In the genomic region with DNA sequence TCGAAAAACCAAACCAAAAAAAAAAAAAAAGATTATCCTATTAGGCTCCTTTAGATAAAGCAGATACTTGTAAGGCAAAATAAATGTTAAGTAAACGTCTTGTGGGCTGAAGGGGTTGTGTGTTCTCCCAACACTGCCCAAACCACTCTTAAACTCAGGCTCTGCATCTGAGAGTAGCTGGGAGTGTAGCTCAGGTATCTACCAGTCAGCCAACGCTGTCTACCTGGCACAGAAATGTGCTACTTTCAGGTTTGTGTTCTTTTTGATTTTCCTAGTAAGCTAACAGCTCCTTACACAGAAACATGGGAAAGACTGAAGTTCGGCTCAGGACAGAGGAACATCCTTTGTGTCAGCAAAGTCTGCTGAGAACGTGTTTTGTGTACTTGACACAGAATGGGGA, we compare ENCODE assay signal across 28 mouse cellular contexts. TPM values are rescaled to one million over a fixed set of nuclear protein-coding genes. Genes with fewer than 3 reads are reported as not detected.
A peak's percentile ranks its signal among the peaks of the same experiment; 100 is the strongest.
DNase-seq lines count a peak whose midpoint lies in the region; ATAC-seq and TF ChIP-seq lines count a peak whose summit lies in the region.
"Had no signal": no experiment of that assay in that cellular context is flagged by ENCODE, and none has a peak within 500 bp of the region (broad histone marks: within the 10 kb centered on the region; RNA-seq: fewer than 3 reads in every experiment).

No protein-coding gene starts in this region.

- DNase-seq in heart, adult 11 months: peak; percentile 66
- DNase-seq in heart, adult 9 months (ENCODE audit: low spot score in 2 of 2): no peak
- no peak for DNase-seq in heart, postnatal 25 days (ENCODE audit: low spot score)
- no peak for DNase-seq in kidney, postnatal 0 days (ENCODE audit: low spot score)
- no peak for DNase-seq in kidney, adult 8-10 months
- no peak for DNase-seq in midbrain, embryonic 10.5 days (ENCODE audit: low spot score)
- DNase-seq: adrenal gland, postnatal 14 days; cerebellum, adult 9-10 months; kidney, adult 18-20 months; left cerebral cortex, postnatal 4 days; retina, postnatal 1 day; right cerebral cortex, postnatal 25 days; spleen, adult 18-20 months had no signal

- TF ChIP-seq CTCF in kidney, postnatal 0 days (IDR thresholded peaks at IDR 0.05; ENCODE audit: low read depth): no peak

- no peaks in the 10 kb centered on the region for H3K27me3 ChIP-seq in heart, embryonic 16.5 days (ENCODE audit: control insufficient read depth, insufficient read depth, low read length)
- no peaks in the 10 kb centered on the region for H3K27me3 ChIP-seq in kidney, postnatal 0 days (ENCODE audit: insufficient read depth, low read length)
- H3K27me3 ChIP-seq in midbrain, embryonic 10.5 days (ENCODE audit: low read depth, poor library complexity, severe bottlenecking): peaks cover 81% of the 10 kb centered on the region
- H3K27me3 ChIP-seq in midbrain, embryonic 16.5 days (ENCODE audit: control insufficient read depth, insufficient read depth, low read depth, low read length): peaks cover 42% of the 10 kb centered on the region

- intact Hi-C loops in heart, postnatal 25 days (cut with DNase I): no loop called here

- peaks cover 46% of the 10 kb centered on the region for H3K4me1 ChIP-seq in heart, embryonic 16.5 days (ENCODE audit: control insufficient read depth, insufficient read depth, low read length)
- peaks cover 35% of the 10 kb centered on the region for H3K4me1 ChIP-seq in kidney, postnatal 0 days (replicated peaks; ENCODE audit: insufficient read depth, low read length)
- peaks cover 79% of the 10 kb centered on the region for H3K4me1 ChIP-seq in midbrain, embryonic 10.5 days
- peaks cover 22% of the 10 kb centered on the region for H3K4me1 ChIP-seq in midbrain, embryonic 16.5 days (ENCODE audit: control insufficient read depth, insufficient read depth, low read length)

- ATAC-seq in heart, embryonic 16.5 days (replicated peaks; ENCODE audit: extremely low read depth, insufficient read depth, low FRiP score): no peak
- ATAC-seq in kidney, postnatal 0 days (replicated peaks; ENCODE audit: low FRiP score, low read depth): no peak
- no peak for ATAC-seq in midbrain, embryonic 16.5 days
- ATAC-seq: CD4-positive, CD25-positive, alpha-beta regulatory T cell, adult 4 months; forebrain, embryonic 14.5 days; inflammation-experienced regulatory T-cells, adult 6 months had no signal

- no peak overlapping the region for H3K9ac ChIP-seq in heart, embryonic 16.5 days (ENCODE audit: low read length)
- no peak overlapping the region for H3K9ac ChIP-seq in kidney, postnatal 0 days (ENCODE audit: low read depth, low read length)
- H3K9ac ChIP-seq in midbrain, embryonic 16.5 days (ENCODE audit: low read depth, low read length): no peak overlapping the region
- H3K9ac ChIP-seq: embryonic facial prominence, embryonic 15.5 days; hindbrain, embryonic 13.5 days; neural tube, embryonic 12.5 days had no signal

- peaks cover 3% of the 10 kb centered on the region for H3K36me3 ChIP-seq in heart, embryonic 16.5 days (ENCODE audit: control insufficient read depth, insufficient read depth)
- no peaks in the 10 kb centered on the region for H3K36me3 ChIP-seq in kidney, postnatal 0 days (ENCODE audit: insufficient read depth, low read length)
- 0 out of 2 replicates have a peak, but pooled peaks cover 4% of the 10 kb centered on the region for H3K36me3 ChIP-seq in midbrain, embryonic 10.5 days
- H3K36me3 ChIP-seq in midbrain, embryonic 16.5 days (ENCODE audit: control insufficient read depth, insufficient read depth, low read length): no peaks in the 10 kb centered on the region
- H3K36me3 ChIP-seq: embryonic facial prominence, embryonic 15.5 days; hindbrain, embryonic 13.5 days; midbrain, embryonic 12.5 days; neural tube, embryonic 12.5 days had no signal

- H3K4me2 ChIP-seq in heart, embryonic 16.5 days (ENCODE audit: low read depth, low read length): no peak overlapping the region
- no peak overlapping the region for H3K4me2 ChIP-seq in kidney, postnatal 0 days (ENCODE audit: low read length)
- H3K4me2 ChIP-seq in midbrain, embryonic 16.5 days (ENCODE audit: low read length): no peak overlapping the region
- H3K4me2 ChIP-seq: embryonic facial prominence, embryonic 15.5 days; hindbrain, embryonic 13.5 days; midbrain, embryonic 12.5 days had no signal

- no peak overlapping the region for H3K4me3 ChIP-seq in heart, embryonic 16.5 days (ENCODE audit: low read length)
- H3K4me3 ChIP-seq in kidney, postnatal 0 days (replicated peaks; ENCODE audit: low read depth, low read length): no peak overlapping the region
- H3K4me3 ChIP-seq in midbrain, embryonic 10.5 days: no peak overlapping the region
- no peak overlapping the region for H3K4me3 ChIP-seq in midbrain, embryonic 16.5 days (ENCODE audit: low read depth, low read length)
- H3K4me3 ChIP-seq: embryonic facial prominence, embryonic 15.5 days; hindbrain, embryonic 13.5 days; midbrain, embryonic 12.5 days; neural tube, embryonic 12.5 days had no signal

- H3K27ac ChIP-seq in heart, embryonic 16.5 days (ENCODE audit: low read length): peak overlapping the region; percentile 38
- peak overlapping the region; percentile 96 for H3K27ac ChIP-seq in kidney, postnatal 0 days
- H3K27ac ChIP-seq in midbrain, embryonic 10.5 days (replicated peaks): 0 out of 2 replicates have a peak overlapping the region, but pooled peaks have one; percentile 92
- no peak overlapping the region for H3K27ac ChIP-seq in midbrain, embryonic 16.5 days (ENCODE audit: low read length)
- H3K27ac ChIP-seq: midbrain, embryonic 12.5 days; neural tube, embryonic 12.5 days had no signal

- 69% methylated on average over 5 of the region's 5 CpGs for WGBS in heart, embryonic 16.5 days
- WGBS in kidney, postnatal 0 days: 71% methylated on average over 5 of the region's 5 CpGs
- 68% methylated on average over 5 of the region's 5 CpGs for WGBS in midbrain, embryonic 10.5 days
- WGBS in midbrain, embryonic 16.5 days: 73% methylated on average over 5 of the region's 5 CpGs

- no peaks in the 10 kb centered on the region for H3K9me3 ChIP-seq in heart, embryonic 16.5 days (replicated peaks; ENCODE audit: control insufficient read depth, low read length)
- H3K9me3 ChIP-seq in kidney, postnatal 0 days (replicated peaks; ENCODE audit: low read length): no peaks in the 10 kb centered on the region
- no peaks in the 10 kb centered on the region for H3K9me3 ChIP-seq in midbrain, embryonic 10.5 days (replicated peaks)
- H3K9me3 ChIP-seq in midbrain, embryonic 16.5 days (replicated peaks; ENCODE audit: control insufficient read depth, low read length, poor library complexity, severe bottlenecking): no peaks in the 10 kb centered on the region
- H3K9me3 ChIP-seq: embryonic facial prominence, embryonic 15.5 days; hindbrain, embryonic 13.5 days; midbrain, embryonic 12.5 days; neural tube, embryonic 12.5 days had no signal

RNA-seq across cellular contexts. Expression of a gene that starts 2.1 kb away (rescaled TPM):
- polyA plus RNA-seq in heart, embryonic 16.5 days (2015; fragmentation: Nextera tagmentation; extraction: Ambion mirVana): 104 and 111 TPM in 2 replicates
- total RNA-seq in heart, postnatal 25 days (2021): 10 to 100 TPM; 38.9 to 40.4 TPM
- 46.3 and 46.6 TPM in 2 replicates for polyA plus RNA-seq in kidney, postnatal 0 days (2015; fragmentation: Nextera tagmentation; extraction: Ambion mirVana)
- 12.0 and 13.7 TPM in 2 replicates for polyA plus RNA-seq in midbrain, embryonic 10.5 days (2016; fragmentation: Nextera tagmentation; extraction: Ambion mirVana)
- polyA plus RNA-seq in midbrain, embryonic 16.5 days (2015; fragmentation: Nextera tagmentation; extraction: Ambion mirVana): 9.6 and 10.5 TPM in 2 replicates

RNA-seq across cellular contexts. Expression of a gene that starts 18.9 kb away (rescaled TPM):
- polyA plus RNA-seq in heart, embryonic 16.5 days (2015; fragmentation: Nextera tagmentation; extraction: Ambion mirVana): 31.7 and 36.6 TPM in 2 replicates
- 1 to 10 TPM; 7.7 to 8.1 TPM for total RNA-seq in heart, postnatal 25 days (2021)
- polyA plus RNA-seq in kidney, postnatal 0 days (2015; fragmentation: Nextera tagmentation; extraction: Ambion mirVana): 46.6 and 49.7 TPM in 2 replicates
- 81.3 and 81.5 TPM in 2 replicates for polyA plus RNA-seq in midbrain, embryonic 10.5 days (2016; fragmentation: Nextera tagmentation; extraction: Ambion mirVana)
- polyA plus RNA-seq in midbrain, embryonic 16.5 days (2015; fragmentation: Nextera tagmentation; extraction: Ambion mirVana): 25.6 and 26.0 TPM in 2 replicates

RNA-seq across cellular contexts. Expression of a gene that starts 18.9 kb away (rescaled TPM):
- polyA plus RNA-seq in heart, embryonic 16.5 days (2015; fragmentation: Nextera tagmentation; extraction: Ambion mirVana): 0.07 and 0.20 TPM in 2 replicates
- total RNA-seq in heart, postnatal 25 days (2021): under 1 TPM in 1 of 2 experiments, not detected in 1; 0.11 TPM
- not detected in 2 replicates for polyA plus RNA-seq in kidney, postnatal 0 days (2015; fragmentation: Nextera tagmentation; extraction: Ambion mirVana)
- 0.35 and 0.63 TPM in 2 replicates for polyA plus RNA-seq in midbrain, embryonic 10.5 days (2016; fragmentation: Nextera tagmentation; extraction: Ambion mirVana)
- 0.10 and 0.15 TPM in 2 replicates for polyA plus RNA-seq in midbrain, embryonic 16.5 days (2015; fragmentation: Nextera tagmentation; extraction: Ambion mirVana)
- total RNA-seq: common myeloid progenitor, adult 5-6 weeks; granulocyte monocyte progenitor cell, adult 5-6 weeks had no signal
- polyA plus RNA-seq: CD4-positive, CD25-positive, alpha-beta regulatory T cell, adult 4 months; inflammation-experienced regulatory T-cells, adult 6 months; liver, adult 2 months; liver, embryonic 16.5 days had no signal

RNA-seq across cellular contexts. Expression of a gene that starts 25.2 kb away (rescaled TPM):
- polyA plus RNA-seq in heart, embryonic 16.5 days (2015; fragmentation: Nextera tagmentation; extraction: Ambion mirVana): 3.5 and 4.2 TPM in 2 replicates
- total RNA-seq in heart, postnatal 25 days (2021): 10 to 100 TPM in 1 of 2 experiments, 1 to 10 TPM in 1; 9.7 to 10.9 TPM
- 9.7 and 12.3 TPM in 2 replicates for polyA plus RNA-seq in kidney, postnatal 0 days (2015; fragmentation: Nextera tagmentation; extraction: Ambion mirVana)
- 0.29 and 0.93 TPM in 2 replicates for polyA plus RNA-seq in midbrain, embryonic 10.5 days (2016; fragmentation: Nextera tagmentation; extraction: Ambion mirVana)
- polyA plus RNA-seq in midbrain, embryonic 16.5 days (2015; fragmentation: Nextera tagmentation; extraction: Ambion mirVana): 4.6 and 5.5 TPM in 2 replicates
- total RNA-seq: common myeloid progenitor, adult 5-6 weeks; granulocyte monocyte progenitor cell, adult 5-6 weeks had no signal
- polyA plus RNA-seq: CD4-positive, CD25-positive, alpha-beta regulatory T cell, adult 4 months; inflammation-experienced regulatory T-cells, adult 6 months had no signal

RNA-seq across cellular contexts. Expression of a gene that starts 30.7 kb away (rescaled TPM):
- 0.12 TPM in 1 of 2 replicates, not detected in the other for polyA plus RNA-seq in heart, embryonic 16.5 days (2015; fragmentation: Nextera tagmentation; extraction: Ambion mirVana)
- not detected for total RNA-seq in heart, postnatal 25 days (2021)
- polyA plus RNA-seq in kidney, postnatal 0 days (2015; fragmentation: Nextera tagmentation; extraction: Ambion mirVana): 0.11 and 0.16 TPM in 2 replicates
- polyA plus RNA-seq in midbrain, embryonic 10.5 days (2016; fragmentation: Nextera tagmentation; extraction: Ambion mirVana): 0.07 and 0.17 TPM in 2 replicates
- 0.15 and 0.16 TPM in 2 replicates for polyA plus RNA-seq in midbrain, embryonic 16.5 days (2015; fragmentation: Nextera tagmentation; extraction: Ambion mirVana)
- total RNA-seq: adrenal gland, postnatal 14 days; common myeloid progenitor, adult 5-6 weeks; gastrocnemius, adult 8-10 months; left cerebral cortex, postnatal 4 days; liver, adult 2 months had no signal
- polyA plus RNA-seq: CD4-positive, CD25-positive, alpha-beta regulatory T cell, adult 4 months; forebrain, embryonic 14.5 days; inflammation-experienced regulatory T-cells, adult 6 months; liver, adult 2 months; liver, embryonic 16.5 days; midbrain, embryonic 12.5 days; thymus, postnatal 0 days had no signal
